Mouse (Mus musculus): ENCODE measurements around the gene Tas1r2.

DNA sequence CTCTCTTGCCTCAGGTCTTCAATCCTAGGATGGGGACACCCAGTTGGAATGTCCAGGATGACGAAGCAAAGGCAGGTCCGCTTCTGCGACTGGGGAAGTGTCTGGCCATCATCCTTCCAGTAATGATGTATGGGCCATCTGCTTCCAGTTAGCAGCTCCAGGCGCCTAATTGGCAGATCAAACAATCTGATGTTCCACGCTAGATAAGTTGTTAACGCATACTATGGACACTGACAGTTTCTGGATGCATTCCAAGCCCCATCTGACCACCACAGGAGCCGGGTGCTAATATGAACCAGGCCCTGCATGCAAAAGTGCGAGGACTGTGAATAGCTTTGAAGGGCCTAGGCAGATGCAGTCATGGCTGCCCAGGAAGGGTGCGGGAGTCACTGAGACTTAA is 22.4 kb downstream of the Tas1r2 start:
- TF ChIP-seq POLR2A (IDR thresholded peaks at IDR 0.05; ENCODE audit: insufficient read depth, low read depth, low read length) = no peak
- no peak for TF ChIP-seq CTCF (IDR thresholded peaks at IDR 0.05; ENCODE audit: insufficient read depth, low read depth, low read length)

All from olfactory bulb, adult 2 months (tissue).